Mouse (Mus musculus) neural tube, postnatal 0 days (tissue): Measurements from ENCODE around the gene Zfp786. TPM values are rescaled to one million over a fixed set of nuclear protein-coding genes. Genes with fewer than 3 reads are reported as not detected.

Source experiments
- microRNA counts: library from miRNA; unstranded; fragments of <30 nt; microRNA quantifications from one replicate; lab custom pipeline; 2015
- microRNA-seq: library from miRNA; unstranded; fragments of <30 nt; microRNA quantifications from one replicate; pipeline ENCODE4, GENCODE M21; 2016
- polyA plus RNA-seq: library from polyadenylated mRNA; unstranded; fragments of >200 nt; fragmentation: Nextera tagmentation; extraction: Ambion mirVana; gene quantifications from 2 replicates; pipeline ENCODE4 v1.2.1, GENCODE M21; 2015

Zfp786 gene
- polyA plus RNA-seq, result 7.9 and 8.2 TPM in 2 replicates

GRCm38 (mm10) chr6:47830104-47831078 is at the start of gene Zfp786:
TSS of gene Zfp786 (minus strand) at chr6:47830867.

GRCm38 (mm10) chr6:47877058-47877457 is 46.4 kb upstream of the Zfp786 start, which contains the start of gene Zfp282:
TSS of gene Zfp282 (plus strand) at chr6:47877204.

GRCm38 (mm10) chr6:47835482-47835983 is 4.9 kb upstream of the Zfp786 start, which contains the start of gene Zfp398:
TSS of gene Zfp398 (plus strand) at chr6:47835661.

GRCm38 (mm10) chr6:47813257-47813878 is 17.3 kb downstream of the Zfp786 start, which contains the start of gene Pdia4:
TSS of gene Pdia4 (minus strand) at chr6:47813430.

MicroRNAs within 50 kb of the gene (microRNA counts, 519-probe panel; counts per million panel counts)
- 40.5 counts per million for microRNA mmu-miR-704 (lab: Ali Mortazavi, UCI)

Small RNA genes within 50 kb of the gene (microRNA-seq; reads per million reads assigned to microRNA genes)
- not detected for gene Mir704

Other genes starting within 250 kb of the Zfp786 start
- 25.5 and 28.4 TPM in 2 replicates for gene Ezh2, start 235.5 kb downstream of the Zfp786 start, polyA plus RNA-seq
- 88.8 and 91.4 TPM in 2 replicates for gene Pdia4, start 17.4 kb downstream of the Zfp786 start, polyA plus RNA-seq
- 12.8 and 14.3 TPM in 2 replicates for gene Zfp398, start 4.8 kb upstream of the Zfp786 start, polyA plus RNA-seq
- 15.9 and 17.0 TPM in 2 replicates for gene Zfp282, start 46.3 kb upstream of the Zfp786 start, polyA plus RNA-seq
- 10.8 and 12.1 TPM in 2 replicates for gene Zfp212, start 89.6 kb upstream of the Zfp786 start, polyA plus RNA-seq
- 20.8 and 27.3 TPM in 2 replicates for gene Zfp956, start 122.5 kb upstream of the Zfp786 start, polyA plus RNA-seq
- 14.9 and 15.9 TPM in 2 replicates for gene Zfp777, start 218.0 kb upstream of the Zfp786 start, polyA plus RNA-seq